Mouse (Mus musculus): ENCODE results near the gene Vdr. TPM values are rescaled to one million over a fixed set of nuclear protein-coding genes. Genes with fewer than 3 reads are reported as not detected.

The Vdr gene
- total RNA-seq, 1 experiment from 2014 or later = 2.9 TPM

GRCm38 (mm10) chr15:97828221-97828842, 82.1 kb downstream of the Vdr start:
- no peak for ATAC-seq (replicated peaks in 1 of 2; ENCODE audit: insufficient read depth in 1 of 2, low FRiP score in 2 of 2, low TSS enrichment in 1 of 2, low read depth in 1 of 2, poor library complexity in 2 of 2, severe bottlenecking in 2 of 2)

- no peak for ATAC-seq (replicated peaks in 1 of 2; ENCODE audit: insufficient read depth in 1 of 2, low FRiP score in 2 of 2, low TSS enrichment in 1 of 2, low read depth in 1 of 2, poor library complexity in 2 of 2, severe bottlenecking in 2 of 2)
Observed at GRCm38 (mm10) chr15:97827401-97827800, 83.0 kb downstream of the Vdr start.

- no peak for ATAC-seq (replicated peaks in 1 of 2; ENCODE audit: insufficient read depth in 1 of 2, low FRiP score in 2 of 2, low TSS enrichment in 1 of 2, low read depth in 1 of 2, poor library complexity in 2 of 2, severe bottlenecking in 2 of 2)
Observed at GRCm38 (mm10) chr15:97826588-97827261, 83.7 kb downstream of the Vdr start.

- no peak for ATAC-seq (replicated peaks in 1 of 2; ENCODE audit: insufficient read depth in 1 of 2, low FRiP score in 2 of 2, low TSS enrichment in 1 of 2, low read depth in 1 of 2, poor library complexity in 2 of 2, severe bottlenecking in 2 of 2)
Observed at GRCm38 (mm10) chr15:97825941-97826587, 84.4 kb downstream of the Vdr start.

GRCm38 (mm10) chr15:97825071-97825940, 85.1 kb downstream of the Vdr start:
- peak; percentile 83 to 90 for ATAC-seq (replicated peaks in 1 of 2; ENCODE audit: insufficient read depth in 1 of 2, low FRiP score in 2 of 2, low TSS enrichment in 1 of 2, low read depth in 1 of 2, poor library complexity in 2 of 2, severe bottlenecking in 2 of 2)

- ATAC-seq (replicated peaks in 1 of 2; ENCODE audit: insufficient read depth in 1 of 2, low FRiP score in 2 of 2, low TSS enrichment in 1 of 2, low read depth in 1 of 2, poor library complexity in 2 of 2, severe bottlenecking in 2 of 2) = no peak
Observed at GRCm38 (mm10) chr15:97824042-97824441, 86.4 kb downstream of the Vdr start.

- no peak for ATAC-seq (replicated peaks in 1 of 2; ENCODE audit: insufficient read depth in 1 of 2, low FRiP score in 2 of 2, low TSS enrichment in 1 of 2, low read depth in 1 of 2, poor library complexity in 2 of 2, severe bottlenecking in 2 of 2)
Observed at GRCm38 (mm10) chr15:97823479-97823878, 87.0 kb downstream of the Vdr start.

GRCm38 (mm10) chr15:97822545-97823228, 87.7 kb downstream of the Vdr start:
- ATAC-seq (replicated peaks in 1 of 2; ENCODE audit: insufficient read depth in 1 of 2, low FRiP score in 2 of 2, low TSS enrichment in 1 of 2, low read depth in 1 of 2, poor library complexity in 2 of 2, severe bottlenecking in 2 of 2) = no peak

GRCm38 (mm10) chr15:97821983-97822363, 88.5 kb downstream of the Vdr start:
- no peak; a peak in 1 of 4 replicates for ATAC-seq (replicated peaks in 1 of 2; ENCODE audit: insufficient read depth in 1 of 2, low FRiP score in 2 of 2, low TSS enrichment in 1 of 2, low read depth in 1 of 2, poor library complexity in 2 of 2, severe bottlenecking in 2 of 2)

- ATAC-seq (replicated peaks in 1 of 2; ENCODE audit: insufficient read depth in 1 of 2, low FRiP score in 2 of 2, low TSS enrichment in 1 of 2, low read depth in 1 of 2, poor library complexity in 2 of 2, severe bottlenecking in 2 of 2) = peak; percentile 18; a peak in 2 of 4 replicates
Observed at GRCm38 (mm10) chr15:97821321-97821982, 89.0 kb downstream of the Vdr start.

- ATAC-seq (replicated peaks in 1 of 2; ENCODE audit: insufficient read depth in 1 of 2, low FRiP score in 2 of 2, low TSS enrichment in 1 of 2, low read depth in 1 of 2, poor library complexity in 2 of 2, severe bottlenecking in 2 of 2) = no peak
Observed at GRCm38 (mm10) chr15:97819937-97820336, 90.5 kb downstream of the Vdr start.

GRCm38 (mm10) chr15:97816199-97816994, 94.0 kb downstream of the Vdr start:
- ATAC-seq (replicated peaks in 1 of 2; ENCODE audit: insufficient read depth in 1 of 2, low FRiP score in 2 of 2, low TSS enrichment in 1 of 2, low read depth in 1 of 2, poor library complexity in 2 of 2, severe bottlenecking in 2 of 2) = peak in 1 of 2 experiments; percentile 30; a peak in 2 of 4 replicates

GRCm38 (mm10) chr15:97815254-97815653, 95.2 kb downstream of the Vdr start:
- no peak for ATAC-seq (replicated peaks in 1 of 2; ENCODE audit: insufficient read depth in 1 of 2, low FRiP score in 2 of 2, low TSS enrichment in 1 of 2, low read depth in 1 of 2, poor library complexity in 2 of 2, severe bottlenecking in 2 of 2)

- no peak for ATAC-seq (replicated peaks in 1 of 2; ENCODE audit: insufficient read depth in 1 of 2, low FRiP score in 2 of 2, low TSS enrichment in 1 of 2, low read depth in 1 of 2, poor library complexity in 2 of 2, severe bottlenecking in 2 of 2)
Observed at GRCm38 (mm10) chr15:97814703-97815102, 95.7 kb downstream of the Vdr start.

GRCm38 (mm10) chr15:97813452-97814204, 96.8 kb downstream of the Vdr start:
- no peak for ATAC-seq (replicated peaks in 1 of 2; ENCODE audit: insufficient read depth in 1 of 2, low FRiP score in 2 of 2, low TSS enrichment in 1 of 2, low read depth in 1 of 2, poor library complexity in 2 of 2, severe bottlenecking in 2 of 2)
